Mouse (Mus musculus) heart, postnatal 14 days (tissue): ENCODE data around the gene Mrpl58. TPM values are rescaled to one million over a fixed set of nuclear protein-coding genes. Genes with fewer than 3 reads are reported as not detected.
A peak's percentile ranks its signal among the peaks of the same experiment; 100 is the strongest.
"Not testable (repeated sequence)": the region's sequence is repeated elsewhere in the genome, so short reads cannot be mapped to it uniquely, and the experiment has no call there.

Experiments used
- DNase-seq, 2 experiments: peaks; one replicate each; pipeline ENCODE4 v3.0.0; 2021 to 2022
- intact Hi-C: fragments of 180-260 bp; cut with DNase I; formaldehyde crosslinking; loops from one replicate; pipeline ENCODE4 v1.15.1; 2025
- total RNA-seq, 2 experiments: library from RNA; stranded (reverse); gene quantifications; 2 replicates each; pipeline ENCODE4 v1.2.3; 2021

The Mrpl58 gene
- total RNA-seq, 2 experiments from 2014 or later, result 128 to 140 TPM

GRCm38 (mm10) chr11:115381276-115381675, 22.3 kb upstream of the Mrpl58 start:
- DNase-seq, result no peak
- intact Hi-C loops, result no loop called here

- intact Hi-C loops, result loop anchor here (2.0 kb wide), 1 partner anchor 21 kb away; the partner anchor contains the start of gene Mrpl58
- peak; percentile 92 to 94 for DNase-seq
Measured at GRCm38 (mm10) chr11:115381743-115382539, 21.6 kb upstream of the Mrpl58 start, which contains the start of gene Cdr2l. Gene Cdr2l, plus strand, starts transcription at chr11:115381916.

- intact Hi-C loops, result loop anchor here (2.0 kb wide), 1 partner anchor 20 kb away; the partner anchor contains the start of gene Mrpl58
- no peak for DNase-seq
Measured at GRCm38 (mm10) chr11:115382891-115383290, 20.7 kb upstream of the Mrpl58 start.

- intact Hi-C loops, result loop anchor here (2.0 kb wide), 1 partner anchor 19 kb away; the partner anchor contains the start of gene Mrpl58
Measured at GRCm38 (mm10) chr11:115383701-115384474, 19.7 kb upstream of the Mrpl58 start.

GRCm38 (mm10) chr11:115384587-115384986, 19.0 kb upstream of the Mrpl58 start:
- no peak for DNase-seq
- intact Hi-C loops, result no loop called here

More at GRCm38 (mm10) chr11:115383701-115384474, 19.7 kb upstream of the Mrpl58 start:
- peak; percentile 38 to 44 for DNase-seq

GRCm38 (mm10) chr11:115386859-115387258, 16.7 kb upstream of the Mrpl58 start:
- intact Hi-C loops, DNase-seq: not testable (repeated sequence)

GRCm38 (mm10) chr11:115391358-115391757, 12.2 kb upstream of the Mrpl58 start:
- intact Hi-C loops, result no loop called here
- no peak for DNase-seq

GRCm38 (mm10) chr11:115393721-115394325, 9.7 kb upstream of the Mrpl58 start:
- no peak for DNase-seq
- intact Hi-C loops, result no loop called here

GRCm38 (mm10) chr11:115398085-115398484, 5.5 kb upstream of the Mrpl58 start:
- intact Hi-C loops, result no loop called here
- DNase-seq, result no peak

GRCm38 (mm10) chr11:115400126-115400525, 3.4 kb upstream of the Mrpl58 start:
- DNase-seq, result no peak
- intact Hi-C loops, result no loop called here

- intact Hi-C loops, result no loop called here
- no peak for DNase-seq
Measured at GRCm38 (mm10) chr11:115400630-115401391, 2.7 kb upstream of the Mrpl58 start.

GRCm38 (mm10) chr11:115405723-115406122, 2.2 kb downstream of the Mrpl58 start:
- intact Hi-C loops, result no loop called here
- no peak for DNase-seq

GRCm38 (mm10) chr11:115406858-115407401, 3.4 kb downstream of the Mrpl58 start:
- DNase-seq, result no peak
- intact Hi-C loops, result no loop called here

- intact Hi-C loops, result no loop called here
- no peak for DNase-seq
Measured at GRCm38 (mm10) chr11:115408266-115408920, 4.8 kb downstream of the Mrpl58 start.

GRCm38 (mm10) chr11:115409556-115409955, 6.0 kb downstream of the Mrpl58 start:
- intact Hi-C loops, result no loop called here
- DNase-seq, result no peak

GRCm38 (mm10) chr11:115419531-115420237, 16.1 kb downstream of the Mrpl58 start, which contains the start of the genes Atp5h and Kctd2:
Gene Atp5h, minus strand, starts transcription at chr11:115419962.
Gene Kctd2, plus strand, starts transcription at chr11:115420128.
- intact Hi-C loops, result loop anchor here (5.0 kb wide), 1 partner anchor 118 kb away; the partner anchor contains the start of gene Sumo2
- DNase-seq, result peak; percentile 95 to 96

- intact Hi-C loops, result loop anchor here (5.0 kb wide), 1 partner anchor 117 kb away; the partner anchor contains the start of gene Sumo2
- peak; percentile 70 to 74 for DNase-seq
Measured at GRCm38 (mm10) chr11:115420336-115421190, 17.0 kb downstream of the Mrpl58 start.
